Mouse (Mus musculus): ENCODE data around the gene Nt5c. TPM values are rescaled to one million over a fixed set of nuclear protein-coding genes. Genes with fewer than 3 reads are reported as not detected.
"Not testable (repeated sequence)": the region's sequence is repeated elsewhere in the genome, so short reads cannot be mapped to it uniquely, and the experiment has no call there.

Gene Nt5c
- total RNA-seq, 2 experiments from 2014 or later: 98.5 to 161 TPM

DNA sequence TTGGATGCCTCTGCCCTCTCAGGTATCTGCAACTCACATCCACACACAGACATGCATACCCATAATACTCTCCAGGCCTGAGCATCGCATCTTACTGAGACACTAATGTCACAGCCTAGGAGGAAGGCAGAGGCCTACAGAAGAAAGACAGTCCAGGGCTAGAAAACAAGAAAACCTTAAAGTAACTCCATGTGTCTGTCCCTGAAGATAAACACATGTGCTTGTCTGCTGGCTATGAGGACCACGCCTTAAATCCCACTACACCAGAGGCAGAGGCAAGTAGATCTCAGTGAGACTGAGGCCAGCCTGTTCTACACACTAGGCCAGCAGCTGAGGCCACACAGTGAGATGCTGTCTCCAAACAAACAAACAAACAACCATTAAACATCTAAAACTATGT lies 19.5 kb upstream of the Nt5c start:
- DNase-seq: no peak

DNA sequence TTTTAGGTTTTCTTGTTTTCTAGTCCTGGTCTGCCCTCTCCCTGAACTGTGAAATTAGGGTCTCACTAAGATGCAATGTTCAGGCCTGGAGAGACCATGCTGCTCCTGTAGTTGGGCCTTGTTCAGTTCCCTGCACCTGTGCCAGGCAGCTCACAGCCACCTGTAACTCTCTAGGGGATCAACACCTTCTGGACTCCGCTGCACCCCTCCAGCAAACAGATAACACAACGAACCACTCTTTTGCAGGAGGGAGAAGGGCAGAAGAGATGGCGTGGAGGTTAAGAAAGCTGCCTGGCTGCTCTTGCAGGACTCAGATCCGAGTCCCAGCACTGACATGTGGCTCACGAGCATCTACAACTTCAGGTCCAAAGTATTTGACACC lies 18.8 kb upstream of the Nt5c start:
- DNase-seq: no peak

DNA sequence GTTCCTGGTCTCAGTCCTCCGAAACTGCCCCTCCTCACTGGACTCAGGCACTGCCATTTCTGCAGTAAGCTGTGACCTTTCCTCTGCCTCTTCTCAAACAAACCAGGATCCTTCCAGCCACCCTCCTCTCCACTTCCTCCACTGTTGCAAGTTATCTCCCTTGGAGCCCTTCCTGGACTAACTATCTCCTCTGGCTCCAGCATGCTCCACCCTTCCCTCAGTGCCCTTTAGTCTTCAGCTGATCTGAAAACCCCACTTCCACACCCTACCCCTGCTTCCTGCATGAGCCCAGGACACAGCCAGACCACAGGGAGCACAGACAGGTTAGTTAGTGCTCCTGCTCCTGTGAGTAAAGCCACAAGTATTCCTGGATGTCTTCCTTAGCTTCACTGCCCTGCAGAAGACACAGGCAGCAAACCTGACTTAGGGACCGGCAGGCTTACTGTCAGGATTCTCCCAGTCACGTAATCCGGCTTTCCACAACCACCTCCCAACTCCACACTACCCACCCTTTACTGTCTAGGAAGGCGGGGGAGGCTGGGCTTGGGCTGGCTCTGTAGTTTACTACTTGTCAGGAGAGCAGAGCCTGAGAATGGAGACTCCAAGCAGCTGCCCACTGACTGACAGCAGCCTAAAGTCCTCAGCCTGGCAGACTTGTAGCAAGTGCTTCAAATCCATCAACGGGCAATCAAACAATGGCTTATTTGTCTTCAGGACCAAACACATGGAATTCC lies 18.3 kb upstream of the Nt5c start:
- no peak for DNase-seq

DNA sequence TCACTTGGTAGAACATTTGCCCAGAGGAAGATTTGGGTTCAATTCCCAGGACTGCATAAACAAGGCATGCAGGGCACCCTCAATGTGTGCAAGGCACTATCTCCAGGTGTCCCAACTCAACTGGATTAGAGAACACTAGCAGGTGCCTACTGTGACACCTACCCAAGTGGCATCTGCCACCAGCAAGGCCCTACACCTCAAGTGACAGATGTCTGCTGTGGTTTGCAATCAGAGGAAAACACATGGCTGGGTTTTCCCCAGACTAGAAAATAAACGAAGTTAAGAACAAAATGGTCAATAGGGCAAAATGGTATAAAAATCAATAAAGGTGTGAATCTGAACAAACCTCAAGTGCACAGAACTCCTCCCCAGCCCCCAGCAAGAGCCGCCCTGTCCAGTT lies 16.4 kb upstream of the Nt5c start:
- no peak for DNase-seq

DNA sequence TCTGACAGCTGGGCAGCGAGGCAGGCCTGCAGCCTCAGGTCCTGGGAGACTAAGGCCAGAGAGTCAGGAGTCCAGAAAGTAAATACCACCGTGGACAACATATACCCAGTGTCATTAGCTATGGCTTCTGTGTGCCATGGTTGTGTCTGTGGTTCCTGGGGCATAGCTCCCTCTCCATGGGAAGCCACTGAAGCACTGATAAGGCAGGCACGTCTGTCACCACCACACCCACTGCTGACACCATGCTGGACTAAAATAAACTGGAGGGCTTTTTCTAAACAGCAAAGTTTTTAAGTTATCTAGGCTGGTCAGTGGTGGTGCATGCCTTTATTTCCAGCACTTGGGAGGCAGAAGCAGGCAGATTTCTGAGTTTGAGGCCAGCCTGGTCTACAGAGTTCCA lies 14.9 kb upstream of the Nt5c start:
- DNase-seq: no peak

DNA sequence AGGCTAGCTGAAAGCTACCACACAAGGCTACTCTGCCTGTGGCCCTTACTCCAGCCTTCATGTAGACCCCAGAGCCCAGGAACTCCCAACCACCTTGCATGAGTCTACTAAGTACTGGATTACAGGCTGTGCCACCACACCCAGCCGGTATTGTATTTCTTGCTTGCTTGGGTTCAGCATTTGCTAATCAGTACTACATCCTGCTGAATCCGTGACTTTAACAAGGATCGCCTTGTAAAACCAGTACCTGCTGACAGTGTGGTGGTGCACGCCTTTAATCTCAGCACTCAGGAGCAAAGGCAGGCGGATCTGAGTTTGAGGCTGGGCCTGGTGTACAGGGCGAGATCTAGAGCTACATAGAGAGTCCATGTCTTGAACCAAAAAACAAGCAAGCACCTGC lies 11.0 kb upstream of the Nt5c start:
- no peak for DNase-seq

DNA sequence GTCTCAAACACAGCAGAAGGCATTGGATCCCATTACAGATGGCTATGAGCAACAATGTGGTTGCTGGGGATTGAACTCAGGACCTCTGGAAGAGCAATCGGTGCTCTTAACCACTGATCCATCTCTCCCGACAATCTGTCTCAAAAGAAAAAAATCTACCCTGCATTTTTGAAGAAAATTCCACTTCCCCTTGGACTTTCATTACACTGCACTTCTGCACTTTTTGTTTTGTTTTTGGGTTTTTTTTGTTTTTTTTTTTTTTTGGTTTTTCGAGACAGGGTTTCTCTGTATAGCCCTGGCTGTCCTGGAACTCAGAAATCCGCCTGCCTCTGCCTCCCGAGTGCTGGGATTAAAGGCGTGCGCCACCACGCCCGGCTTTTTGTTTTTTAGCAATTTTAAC lies 4.9 kb upstream of the Nt5c start:
- DNase-seq: not testable (repeated sequence)

DNA sequence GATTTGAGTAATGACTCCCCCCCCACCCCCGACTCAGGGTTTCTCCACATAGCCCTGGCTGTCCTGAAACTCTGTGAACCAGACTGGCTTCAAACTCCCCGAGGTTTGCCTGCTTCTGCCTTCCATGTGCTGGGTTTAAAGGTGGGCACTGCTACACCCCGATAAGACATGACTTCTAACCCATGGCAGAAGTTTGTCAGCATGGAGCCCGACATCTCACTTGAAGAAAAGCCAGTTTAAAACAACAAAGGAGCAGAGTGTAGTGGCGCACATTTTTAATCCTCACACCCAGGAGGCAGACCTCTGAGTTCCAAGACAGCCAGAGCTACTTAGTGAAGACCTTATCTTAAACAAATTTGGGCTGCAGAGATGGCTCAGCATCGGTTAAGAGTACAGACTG lies 725 bp upstream of the Nt5c start:
- DNase-seq: no peak

DNA sequence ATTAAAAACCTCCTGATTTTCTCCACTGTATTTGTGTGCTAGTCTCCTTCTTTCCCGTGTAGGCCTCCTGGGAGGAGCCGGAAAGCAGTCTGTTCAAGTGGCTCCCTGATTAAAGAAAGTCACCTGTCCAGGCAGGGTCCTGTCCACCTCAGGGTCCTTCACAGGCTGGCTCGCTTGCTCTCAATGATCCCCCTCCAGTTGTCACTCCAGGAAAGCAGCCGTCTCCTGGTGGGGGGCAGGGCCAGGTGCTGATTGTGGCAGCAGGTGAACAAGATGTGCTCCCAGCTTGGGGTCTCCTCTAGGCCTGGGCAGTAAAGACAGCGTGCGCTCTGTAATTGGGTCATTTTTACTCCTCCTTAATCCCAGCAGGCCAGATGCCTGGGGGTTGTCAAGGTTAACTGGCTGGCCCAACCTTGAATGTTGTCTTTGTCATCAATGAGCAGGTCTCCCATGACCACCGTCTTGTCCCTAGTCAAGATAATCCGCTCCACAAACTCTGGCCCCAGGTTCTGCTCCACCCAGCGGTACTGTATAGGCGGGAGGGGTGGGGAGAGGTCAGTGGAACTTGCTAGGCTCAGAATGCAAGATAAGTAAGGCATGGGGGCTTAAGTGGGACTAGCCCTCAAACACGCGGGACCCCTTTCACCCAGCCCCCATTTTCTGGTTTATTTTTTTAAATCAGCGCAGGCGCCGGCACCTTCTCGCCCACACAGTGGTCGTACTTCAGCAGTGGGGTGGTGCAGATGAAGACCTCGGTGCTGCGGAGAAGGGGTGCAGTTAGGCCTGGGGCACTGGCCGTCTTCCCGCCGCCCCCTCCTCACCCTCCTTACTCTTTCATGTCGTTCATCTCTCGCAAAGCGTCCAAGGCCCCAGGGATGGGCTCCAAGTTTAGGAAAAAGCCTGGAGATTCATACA lies 964 bp downstream of the Nt5c start:
- peak; percentile 57 for DNase-seq

DNA sequence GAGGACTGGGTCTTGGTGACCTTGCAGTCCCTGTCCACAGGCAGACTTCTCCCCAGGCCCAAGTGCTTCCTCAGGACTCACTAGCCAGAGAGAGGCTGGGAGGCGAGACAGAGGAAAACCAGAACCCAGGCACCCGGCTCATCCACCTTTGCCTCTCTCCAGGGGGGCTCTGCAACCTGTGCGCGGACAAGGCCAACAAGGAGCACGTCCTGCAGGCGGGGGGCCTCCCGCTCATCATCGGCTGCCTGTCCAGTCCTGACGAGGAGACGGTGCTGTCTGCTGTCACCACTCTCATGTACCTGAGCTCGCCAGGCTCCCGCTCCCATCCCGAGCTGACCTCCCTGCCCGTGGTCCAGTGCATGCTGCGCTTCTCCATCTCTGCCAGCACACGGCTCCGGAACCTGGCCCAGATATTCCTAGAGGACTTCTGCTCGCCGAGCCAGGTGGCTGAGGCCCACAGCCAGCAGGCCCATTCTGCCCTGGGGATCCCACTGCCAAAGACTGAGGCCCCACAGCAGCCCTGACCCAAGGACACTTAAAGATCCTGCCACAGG lies 3.0 kb downstream of the Nt5c start:
- DNase-seq: no peak

DNA sequence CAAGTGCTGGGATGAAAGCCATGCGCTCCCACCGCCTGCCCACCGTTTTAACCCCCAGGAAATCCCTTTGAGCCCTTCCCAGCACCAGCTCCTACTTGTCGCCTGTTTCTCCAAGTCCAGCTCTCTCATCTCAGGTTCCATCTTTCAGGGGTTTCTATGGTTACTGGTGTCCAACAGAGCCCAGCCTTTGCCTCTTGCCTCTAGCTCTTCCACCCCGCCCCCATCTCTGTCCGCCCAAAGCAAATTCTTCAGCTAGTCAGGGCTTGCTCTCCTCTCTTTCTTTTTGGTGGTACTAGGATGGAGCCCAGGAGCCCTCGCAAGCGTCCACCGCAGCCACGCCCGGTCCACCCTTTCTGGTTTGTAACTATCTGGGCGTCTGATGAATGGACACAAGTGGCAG lies 6.5 kb downstream of the Nt5c start:
- DNase-seq: no peak

DNA sequence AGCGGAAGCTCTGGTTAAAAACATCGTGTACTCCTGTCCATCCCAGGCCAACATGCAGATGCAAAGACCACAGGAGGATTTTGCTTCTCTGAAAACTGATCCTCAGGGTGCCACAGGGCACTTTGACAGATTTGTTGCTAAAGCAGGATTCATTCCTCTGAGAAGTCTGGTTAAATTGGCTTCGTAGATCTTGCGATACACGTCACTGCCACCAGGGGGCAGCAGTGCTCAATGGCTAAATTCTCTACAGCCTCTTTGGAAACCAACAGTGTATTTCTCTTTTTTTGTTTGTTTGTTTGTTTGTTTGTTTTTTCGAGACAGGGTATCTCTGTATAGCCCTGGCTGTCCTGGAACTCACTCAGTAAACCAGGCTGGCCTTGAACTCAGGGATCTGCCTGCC lies 7.9 kb downstream of the Nt5c start:
- DNase-seq: peak; percentile 81 to 84

DNA sequence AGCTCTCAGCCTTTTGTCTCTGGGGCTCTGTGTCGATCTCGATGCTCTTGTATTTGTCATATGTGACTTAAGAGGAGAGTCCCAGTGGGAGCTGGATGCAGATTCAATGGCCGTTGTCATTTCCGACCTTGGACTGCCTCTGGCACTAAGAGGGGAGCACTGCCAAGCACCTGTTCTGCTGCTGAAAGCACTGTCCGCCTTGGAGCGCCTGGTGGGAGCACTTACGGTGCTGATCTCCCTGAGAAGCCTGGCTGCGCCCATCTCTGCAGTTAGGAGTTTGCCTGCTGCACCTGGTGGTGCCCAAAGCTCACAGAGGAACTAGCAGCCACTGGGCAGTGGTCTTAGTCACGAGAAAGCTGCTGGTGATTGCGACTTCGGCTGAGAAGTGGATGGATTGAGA lies 8.4 kb downstream of the Nt5c start:
- no peak for DNase-seq

DNA sequence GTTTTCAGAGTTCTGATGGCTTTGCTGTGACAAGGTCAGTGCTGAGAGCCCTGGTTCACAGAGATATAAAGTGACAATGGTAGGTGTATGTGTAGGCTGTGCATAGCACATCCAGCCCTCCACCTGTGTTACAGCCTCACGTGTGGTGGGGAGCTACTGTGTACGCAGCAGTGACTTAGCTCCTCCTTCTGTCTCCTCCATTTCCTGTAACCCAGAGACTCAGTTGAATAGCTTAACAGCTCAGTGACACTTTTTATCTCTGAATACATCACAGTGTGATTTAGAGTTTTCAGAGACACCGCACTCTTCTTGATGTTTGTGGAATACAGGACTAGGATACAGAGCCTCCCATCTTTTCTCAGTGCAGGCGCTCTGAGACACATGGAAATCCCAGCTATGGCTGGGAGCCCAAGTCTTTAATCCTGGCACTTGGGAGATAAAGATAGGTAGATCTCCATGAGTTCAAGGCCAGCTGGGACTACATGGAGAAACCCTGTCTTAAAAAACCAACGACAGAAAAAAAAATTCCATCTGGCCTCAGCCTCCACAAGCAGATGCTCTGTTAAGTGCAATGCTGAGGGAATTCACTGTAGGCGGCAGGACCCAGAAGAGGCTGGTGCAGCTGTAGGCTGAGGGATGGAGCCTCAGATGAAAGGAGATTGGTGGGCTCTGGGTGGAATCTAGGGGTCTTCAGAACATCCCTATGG lies 10.0 kb downstream of the Nt5c start:
- no peak for DNase-seq

DNA sequence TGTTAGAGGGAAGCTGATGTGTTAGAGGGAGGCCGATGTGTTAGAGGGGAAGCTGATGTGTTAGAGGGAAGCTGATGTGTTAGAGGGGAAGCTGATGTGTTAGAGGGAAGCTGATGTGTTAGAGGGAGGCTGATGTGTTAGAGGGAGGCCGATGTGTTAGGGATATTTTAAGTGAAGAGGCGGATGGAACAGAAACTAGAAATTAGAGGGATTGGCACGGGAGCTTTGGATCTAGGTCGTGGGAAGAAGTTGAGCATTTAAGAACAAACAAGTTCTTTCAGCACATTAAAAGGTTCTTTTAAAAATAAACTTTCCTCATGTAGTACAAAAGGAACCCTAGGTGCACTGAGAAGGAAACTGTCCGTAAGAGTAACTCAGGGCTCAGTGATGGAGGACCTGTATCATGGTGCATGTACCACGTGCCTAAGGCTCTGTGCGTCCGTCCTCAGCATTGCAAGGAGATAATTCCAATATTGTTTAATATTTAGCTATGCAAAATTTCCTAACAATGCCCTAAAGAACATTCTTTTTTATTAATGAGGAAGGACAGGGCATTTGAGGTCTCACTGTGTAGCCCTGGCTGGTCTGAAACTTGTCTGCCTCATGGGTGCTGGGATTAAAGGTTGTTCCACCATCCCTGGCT lies 13.2 kb downstream of the Nt5c start:
- no peak for DNase-seq

DNA sequence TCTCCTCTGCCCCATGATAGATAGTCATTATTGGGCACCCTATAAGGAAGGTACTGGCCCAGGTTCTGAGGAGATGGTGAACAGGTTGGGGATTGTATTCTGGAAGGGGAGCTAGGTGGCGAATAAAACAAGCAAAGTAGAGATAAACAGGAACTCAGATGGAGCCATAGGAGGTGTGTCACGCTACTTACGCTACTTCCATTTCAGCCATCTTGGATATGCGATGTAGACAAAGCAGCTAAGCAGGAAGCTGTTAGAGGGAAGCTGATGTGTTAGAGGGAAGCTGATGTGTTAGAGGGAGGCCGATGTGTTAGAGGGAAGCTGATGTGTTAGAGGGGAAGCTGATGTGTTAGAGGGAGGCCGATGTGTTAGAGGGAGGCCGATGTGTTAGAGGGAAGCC lies 14.3 kb downstream of the Nt5c start:
- DNase-seq: not testable (repeated sequence)

DNA sequence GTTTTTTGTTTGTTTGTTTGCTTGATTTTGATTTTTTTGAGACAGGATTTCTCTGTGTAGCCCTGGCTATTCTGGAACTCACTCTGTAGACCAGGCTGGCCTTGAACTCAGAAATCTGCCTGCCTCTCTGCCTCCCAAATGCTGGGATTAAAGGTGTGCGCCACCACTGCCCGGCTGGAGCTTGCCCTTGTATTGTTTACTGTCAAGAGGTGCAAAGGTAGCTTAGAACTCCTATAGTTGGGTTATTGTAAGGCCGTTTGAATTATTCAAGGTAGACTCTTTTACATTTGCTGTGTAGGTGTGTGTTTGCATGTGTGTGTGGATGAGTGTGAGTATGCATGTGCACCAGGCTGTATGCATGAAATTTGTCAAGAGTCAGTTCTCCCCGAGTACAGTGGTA lies 15.0 kb downstream of the Nt5c start:
- DNase-seq: not testable (repeated sequence)

DNA sequence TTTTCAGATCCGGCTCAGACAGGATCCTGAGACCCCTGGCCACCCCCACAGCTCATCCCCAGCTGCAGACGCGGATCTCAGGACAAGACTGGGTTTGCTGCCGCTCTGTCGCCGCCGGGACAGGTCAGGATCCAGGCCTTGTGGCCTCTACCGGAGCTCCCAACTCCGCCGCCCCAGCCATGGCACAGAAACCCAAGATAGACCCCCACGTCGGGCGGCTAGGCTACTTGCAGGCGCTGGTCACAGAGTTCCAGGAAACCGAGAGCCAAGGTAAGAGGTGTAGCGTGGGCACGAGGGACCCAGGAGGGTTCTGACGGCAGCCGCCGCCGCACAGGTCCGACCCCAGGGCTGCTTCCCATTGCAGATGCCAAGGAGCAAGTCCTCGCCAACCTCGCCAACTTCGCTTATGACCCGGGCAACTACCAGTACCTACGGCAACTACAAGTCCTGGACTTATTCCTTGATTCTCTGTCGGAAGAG lies 15.9 kb downstream of the Nt5c start:
- DNase-seq: no peak

DNA sequence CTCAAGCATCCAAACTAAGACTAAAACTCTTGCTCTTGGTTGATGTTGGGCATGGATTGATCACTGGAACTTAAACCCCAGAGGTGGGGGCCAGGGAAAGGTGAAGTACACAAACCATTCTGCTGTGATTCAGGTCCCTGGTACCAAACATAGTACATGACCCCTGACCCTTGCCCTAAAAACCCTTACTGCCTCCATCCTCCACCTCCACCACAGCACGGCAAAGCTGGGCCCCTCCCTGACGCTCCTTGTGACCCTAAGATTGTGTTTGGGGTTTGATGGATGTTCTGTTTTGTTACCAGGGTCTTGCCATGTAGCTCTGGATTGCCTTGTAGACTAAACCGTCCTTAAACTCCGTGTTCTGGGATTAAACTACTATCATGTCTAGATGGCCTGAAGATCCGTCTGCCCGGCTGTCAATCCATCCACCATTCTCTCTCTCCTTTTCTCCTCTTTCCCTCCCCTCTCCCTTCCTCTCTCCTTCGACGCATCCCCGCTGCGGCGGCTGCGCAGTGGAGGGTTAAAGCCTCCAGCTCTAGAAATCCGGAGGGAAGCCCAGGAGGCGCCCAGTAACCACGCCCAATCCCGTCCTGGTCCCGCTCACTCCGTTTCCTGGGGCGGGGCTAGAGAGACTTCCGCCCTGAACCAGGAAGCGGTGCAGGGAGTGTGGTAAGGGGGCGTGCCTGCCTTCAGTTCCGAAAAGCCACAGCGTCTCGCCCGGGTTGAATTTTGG lies 16.5 kb downstream of the Nt5c start, which contains the start of gene Armc7:
Armc7 (plus strand) TSS at position 643 of the 733 bp plus-strand sequence.
- peak; percentile 97 for DNase-seq

DNA sequence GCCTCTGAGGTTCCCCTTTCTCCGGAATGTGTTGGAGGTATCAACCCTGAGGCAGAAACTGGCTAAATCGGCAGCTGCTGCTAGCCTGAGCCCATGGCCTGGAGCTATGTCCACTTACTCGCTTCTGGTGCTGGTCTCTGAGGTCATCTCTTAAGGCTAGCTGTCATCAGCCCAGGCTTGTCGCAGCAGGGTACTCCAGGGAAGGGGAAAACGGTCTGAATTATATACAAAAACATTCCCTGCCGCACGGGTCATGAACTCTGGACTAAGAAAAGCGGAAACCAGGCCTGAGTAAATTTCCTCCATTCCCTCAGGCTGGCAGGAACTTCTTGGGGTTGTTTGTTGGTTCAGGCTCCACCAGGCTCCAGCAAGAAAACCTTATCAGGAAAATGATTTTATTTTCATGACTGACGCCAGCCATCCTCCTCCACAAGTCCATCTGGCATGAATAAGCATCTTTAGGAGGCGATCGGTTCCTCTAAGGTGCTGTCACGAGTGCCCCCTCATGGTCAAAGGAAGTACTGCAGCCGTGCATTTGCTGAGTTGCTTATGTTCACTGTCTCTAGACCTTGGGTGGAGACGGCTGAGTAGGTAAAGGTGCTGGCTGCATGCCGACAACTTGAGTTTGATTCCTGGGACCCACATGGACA lies 17.9 kb downstream of the Nt5c start:
- peak; percentile 90 to 92 for DNase-seq

DNA sequence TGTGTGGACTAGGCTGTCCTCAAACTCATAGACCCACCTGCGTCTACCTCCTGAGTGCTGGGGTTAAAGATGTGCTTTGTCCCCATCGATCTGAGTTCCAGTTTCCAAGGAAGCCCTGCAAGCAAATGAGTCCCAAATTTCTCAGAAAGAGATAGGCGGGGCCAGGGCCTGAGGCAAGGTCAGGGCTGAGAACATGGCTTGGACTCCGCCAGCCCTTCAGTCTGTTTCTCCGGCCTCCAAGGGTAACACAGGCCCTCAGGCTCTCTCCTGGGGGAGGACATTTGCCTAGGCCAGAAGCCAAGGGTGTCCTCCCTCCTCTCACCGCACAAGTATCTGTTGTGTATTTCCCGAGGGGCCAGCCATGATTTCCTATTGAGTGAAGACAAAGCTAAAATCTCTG lies 19.5 kb downstream of the Nt5c start:
- DNase-seq: no peak
